Mouse (Mus musculus) liver, adult 2 months (tissue): ENCODE data around the gene Pibf1.

Source experiments
- CTCF ChIP-seq: fragments of 200-500 bp; IDR thresholded peaks from 2 replicates; pipeline ENCODE4 v1.5.1; 2011; ENCODE audit warnings: low read depth, low read length, control low read depth
- POLR2A ChIP-seq: fragments of 200-500 bp; IDR thresholded peaks from 2 replicates; pipeline ENCODE4 v1.6.1; 2011; ENCODE audit warnings: low read length, control low read depth; ENCODE audit not compliant: insufficient read depth; ENCODE audit errors: extremely low read depth

DNA sequence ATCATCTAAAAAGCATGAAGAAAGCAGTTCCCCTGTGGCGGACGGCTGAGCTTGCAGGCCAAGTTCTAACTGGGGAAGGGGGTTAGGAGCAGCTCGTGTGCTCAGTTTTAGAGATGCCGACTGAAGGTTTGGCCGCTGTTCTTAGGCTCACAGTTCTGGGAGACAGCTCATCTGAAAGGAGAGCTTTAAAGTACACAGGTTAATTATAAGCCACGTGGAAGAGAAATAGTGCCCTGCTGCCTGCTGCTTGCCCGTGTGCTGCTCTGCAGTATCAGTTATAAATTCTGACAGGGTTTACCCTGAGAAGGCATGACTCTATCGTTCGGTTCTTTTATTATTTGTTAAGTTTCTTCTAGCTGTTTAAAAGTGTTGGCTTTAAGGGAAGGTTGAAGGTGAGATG lies 36.5 kb downstream of the Pibf1 start:
- no peak for TF ChIP-seq CTCF
- no peak for TF ChIP-seq POLR2A
